Mouse (Mus musculus) bone marrow macrophage, adult 2 months (primary cell): Measurements from ENCODE around the gene Ip6k1. TPM values are rescaled to one million over a fixed set of nuclear protein-coding genes. Genes with fewer than 3 reads are reported as not detected.

Source experiments
- H3K27ac ChIP-seq: 2 replicates; pipeline ENCODE4 v1.5.1; 2012; ENCODE audit warnings: low read depth, low read length; ENCODE audit not compliant: insufficient read depth
- H3K4me1 ChIP-seq: 2 replicates; pipeline ENCODE4 v1.6.1; 2012; ENCODE audit warnings: low read length; ENCODE audit not compliant: control insufficient read depth, insufficient read depth
- H3K4me3 ChIP-seq: 2 replicates; pipeline ENCODE4 v1.5.1; 2012; ENCODE audit warnings: mild to moderate bottlenecking, low read length, moderate library complexity; ENCODE audit not compliant: insufficient read depth
- CTCF ChIP-seq: IDR thresholded peaks from 2 replicates; pipeline ENCODE4 v1.5.1; 2012; ENCODE audit warnings: low read depth, mild to moderate bottlenecking, low read length, moderate library complexity
- POLR2A ChIP-seq: IDR thresholded peaks from 2 replicates; pipeline ENCODE4 v1.6.1; 2012; ENCODE audit warnings: mild to moderate bottlenecking, low read depth, low read length, borderline replicate concordance
- polyA plus RNA-seq: library from polyadenylated mRNA; stranded (reverse); fragments of >200 nt; gene quantifications from 2 replicates; pipeline ENCODE4 v1.2.4, GENCODE M21; 2012; ENCODE audit not compliant: missing spikeins, insufficient read depth, insufficient read length

Gene Ip6k1
- polyA plus RNA-seq, 1 experiment: 79.8 TPM

GRCm38 (mm10) chr9:107966676-107967075 is 35.6 kb upstream of the Ip6k1 start:
- H3K4me3 ChIP-seq: no peak overlapping the region
- no peak for TF ChIP-seq POLR2A
- TF ChIP-seq CTCF: no peak
- peaks cover 29% of the 10 kb centered on the region for H3K4me1 ChIP-seq
- no peak overlapping the region for H3K27ac ChIP-seq

- Histone ChIP-seq H3K4me3 (no peak overlapping the region), H3K27ac (no peak overlapping the region), H3K4me1 (peaks cover 32% of the 10 kb centered on the region)
- TF ChIP-seq CTCF: no peak
- no peak for TF ChIP-seq POLR2A
Observed at GRCm38 (mm10) chr9:107967437-107967836, 34.9 kb upstream of the Ip6k1 start.

- Histone ChIP-seq H3K4me1 (peaks cover 32% of the 10 kb centered on the region), H3K4me3 (no peak overlapping the region), H3K27ac (peak overlapping the region; percentile 17; the same call in 1 of the 2 replicates)
- TF ChIP-seq POLR2A (no peak), CTCF (no peak)
Observed at GRCm38 (mm10) chr9:107968531-107968930, 33.8 kb upstream of the Ip6k1 start.

- H3K4me3 ChIP-seq: no peak overlapping the region
- H3K4me1 ChIP-seq: peaks cover 39% of the 10 kb centered on the region
- TF ChIP-seq POLR2A (no peak), CTCF (no peak)
- no peak overlapping the region for H3K27ac ChIP-seq
Observed at GRCm38 (mm10) chr9:107970311-107970710, 32.0 kb upstream of the Ip6k1 start.

GRCm38 (mm10) chr9:107971690-107972541 is 30.4 kb upstream of the Ip6k1 start:
- TF ChIP-seq CTCF: no peak
- no peak for TF ChIP-seq POLR2A
- H3K4me1 ChIP-seq: peaks cover 41% of the 10 kb centered on the region
- H3K4me3 ChIP-seq: no peak overlapping the region
- no peak overlapping the region for H3K27ac ChIP-seq

- Histone ChIP-seq H3K27ac (peak overlapping the region; percentile 60), H3K4me1 (peaks cover 29% of the 10 kb centered on the region), H3K4me3 (peak overlapping the region; percentile 6; the same call in 1 of the 2 replicates)
- TF ChIP-seq CTCF: no peak
- TF ChIP-seq POLR2A: no peak
Observed at GRCm38 (mm10) chr9:107974491-107975171, 27.7 kb upstream of the Ip6k1 start.

GRCm38 (mm10) chr9:107975399-107976386 is 26.6 kb upstream of the Ip6k1 start, which contains the start of gene Uba7:
Gene Uba7, plus strand, starts transcription at chr9:107975505.
- Histone ChIP-seq H3K4me1 (peaks cover 35% of the 10 kb centered on the region), H3K4me3 (peak within 1 kb of the TSS; percentile 65), H3K27ac (peak within 1 kb of the TSS; percentile 84)
- no peak for TF ChIP-seq CTCF
- TF ChIP-seq POLR2A: no peak

GRCm38 (mm10) chr9:107978815-107979214 is 23.5 kb upstream of the Ip6k1 start:
- TF ChIP-seq CTCF: no peak
- Histone ChIP-seq H3K4me3 (no peak overlapping the region), H3K4me1 (peaks cover 46% of the 10 kb centered on the region), H3K27ac (no peak overlapping the region)

GRCm38 (mm10) chr9:107981684-107982605 is 20.4 kb upstream of the Ip6k1 start:
- Histone ChIP-seq H3K4me1 (peaks cover 43% of the 10 kb centered on the region), H3K27ac (peak overlapping the region; percentile 89), H3K4me3 (peak overlapping the region; percentile 5)
- no peak for TF ChIP-seq CTCF
- TF ChIP-seq POLR2A: no peak
